In genomic region chr6:142814495-142814921, GRCm38 (mm10) we compare ENCODE assay signal across 8 mouse cellular contexts. TPM values are rescaled to one million over a fixed set of nuclear protein-coding genes. Genes with fewer than 3 reads are reported as not detected.
DNase-seq lines count a peak whose midpoint lies in the region; ATAC-seq and TF ChIP-seq lines count a peak whose summit lies in the region.

No protein-coding gene starts in this region.

- H3K4me2 ChIP-seq in forebrain, embryonic 13.5 days: peak overlapping the region; percentile 60
- H3K4me2 ChIP-seq in heart, postnatal 0 days (ENCODE audit: low read depth, low read length): peak overlapping the region; percentile 60
- peak overlapping the region; percentile 45 for H3K4me2 ChIP-seq in liver, embryonic 14.5 days (ENCODE audit: low read depth)
- peak overlapping the region; percentile 47 for H3K4me2 ChIP-seq in neural tube, embryonic 11.5 days (ENCODE audit: low read depth)
- peak overlapping the region; percentile 78 for H3K4me2 ChIP-seq in stomach, embryonic 16.5 days (ENCODE audit: low read depth, low read length)

- ATAC-seq in forebrain, embryonic 13.5 days: peak; percentile 69
- ATAC-seq in heart, postnatal 0 days (ENCODE audit: insufficient read depth, low read depth): no peak
- no peak for ATAC-seq in liver, embryonic 14.5 days (ENCODE audit: insufficient read depth)
- peak; percentile 51; the same call in 1 of the 2 replicates for ATAC-seq in neural tube, embryonic 11.5 days (ENCODE audit: insufficient read depth, low FRiP score, low TSS enrichment)
- peak; percentile 46 for ATAC-seq in stomach, embryonic 16.5 days (ENCODE audit: insufficient read depth, low FRiP score)

- 5% methylated on average over 15 of the region's 15 CpGs for WGBS in forebrain, embryonic 13.5 days
- WGBS in heart, postnatal 0 days: 2% methylated on average over 15 of the region's 15 CpGs
- WGBS in liver, embryonic 14.5 days (ENCODE audit: insufficient replicate concordance): 6% methylated on average over 15 of the region's 15 CpGs
- WGBS in neural tube, embryonic 11.5 days: 8% methylated on average over 15 of the region's 15 CpGs
- WGBS in stomach, embryonic 16.5 days: 3% methylated on average over 15 of the region's 15 CpGs

- TF ChIP-seq EP300 in ES-Bruce4 (IDR thresholded peaks at IDR 0.05; ENCODE audit: insufficient read depth, low read depth, low read length): no peak
- no peak for TF ChIP-seq EP300 in heart, postnatal 0 days (IDR thresholded peaks at IDR 0.05; ENCODE audit: low read depth)
- TF ChIP-seq EP300 in liver, embryonic 14.5 days (IDR thresholded peaks at IDR 0.05; ENCODE audit: low read depth): no peak

- H3K27me3 ChIP-seq in ES-Bruce4 (ENCODE audit: control insufficient read depth, insufficient read depth, low read length, poor library complexity, severe bottlenecking): no peaks in the 10 kb centered on the region
- peaks cover 4% of the 10 kb centered on the region; the same call in 1 of the 2 replicates for H3K27me3 ChIP-seq in forebrain, embryonic 13.5 days
- 0 out of 2 replicates have a peak, but pooled peaks cover 3% of the 10 kb centered on the region for H3K27me3 ChIP-seq in heart, postnatal 0 days (ENCODE audit: control insufficient read depth, insufficient read depth, low read length)
- no peaks in the 10 kb centered on the region for H3K27me3 ChIP-seq in liver, embryonic 14.5 days (ENCODE audit: control insufficient read depth, insufficient read depth, low read length)
- no peaks in the 10 kb centered on the region for H3K27me3 ChIP-seq in neural tube, embryonic 11.5 days (ENCODE audit: control insufficient read depth, insufficient read depth, low read length)
- H3K27me3 ChIP-seq in stomach, embryonic 16.5 days (ENCODE audit: control insufficient read depth, insufficient read depth, low read length): no peaks in the 10 kb centered on the region

- H3K27ac ChIP-seq in ES-Bruce4 (ENCODE audit: insufficient read depth, low read length): no peak overlapping the region
- H3K27ac ChIP-seq in forebrain, embryonic 13.5 days: no peak overlapping the region
- H3K27ac ChIP-seq in heart, postnatal 0 days (ENCODE audit: low read depth): no peak overlapping the region
- no peak overlapping the region for H3K27ac ChIP-seq in liver, embryonic 14.5 days
- no peak overlapping the region for H3K27ac ChIP-seq in neural tube, embryonic 11.5 days (ENCODE audit: low read depth, low read length)
- H3K27ac ChIP-seq in stomach, embryonic 16.5 days (ENCODE audit: low read length): no peak overlapping the region

- TF ChIP-seq CTCF in ES-Bruce4 (IDR thresholded peaks at IDR 0.05; ENCODE audit: low read depth, low read length): no peak
- peak; percentile 87 for TF ChIP-seq CTCF in heart, postnatal 0 days (IDR thresholded peaks at IDR 0.05; ENCODE audit: low read depth)
- peak; percentile 87 for TF ChIP-seq CTCF in liver, embryonic 14.5 days (IDR thresholded peaks at IDR 0.05; ENCODE audit: low read depth)

- H3K4me1 ChIP-seq in ES-Bruce4 (ENCODE audit: control insufficient read depth, insufficient read depth, low read length): peaks cover 1% of the 10 kb centered on the region
- H3K4me1 ChIP-seq in forebrain, embryonic 13.5 days: peaks cover 18% of the 10 kb centered on the region; the same call in 1 of the 2 replicates
- H3K4me1 ChIP-seq in heart, postnatal 0 days (ENCODE audit: control insufficient read depth, insufficient read depth): no peaks in the 10 kb centered on the region
- H3K4me1 ChIP-seq in liver, embryonic 14.5 days (replicated peaks; ENCODE audit: control insufficient read depth in 2 of 2, insufficient read depth in 2 of 2, low read length in 1 of 2): peaks cover 0 to 5% of the 10 kb centered on the region in 2 experiments; a peak in 2 of 4 replicates
- no peaks in the 10 kb centered on the region; the same call in 1 of the 2 replicates for H3K4me1 ChIP-seq in neural tube, embryonic 11.5 days (ENCODE audit: control insufficient read depth, insufficient read depth, low read length)
- no peaks in the 10 kb centered on the region for H3K4me1 ChIP-seq in stomach, embryonic 16.5 days (ENCODE audit: control insufficient read depth, insufficient read depth, low read length)

- no peaks in the 10 kb centered on the region for H3K36me3 ChIP-seq in ES-Bruce4 (ENCODE audit: control insufficient read depth, insufficient read depth, low read length, poor library complexity, severe bottlenecking)
- no peaks in the 10 kb centered on the region for H3K36me3 ChIP-seq in forebrain, embryonic 13.5 days (ENCODE audit: poor library complexity, severe bottlenecking)
- no peaks in the 10 kb centered on the region for H3K36me3 ChIP-seq in heart, postnatal 0 days (replicated peaks; ENCODE audit: control insufficient read depth, insufficient read depth, low read length)
- H3K36me3 ChIP-seq in liver, embryonic 14.5 days (replicated peaks; ENCODE audit: control insufficient read depth, insufficient read depth, low read depth): no peaks in the 10 kb centered on the region
- H3K36me3 ChIP-seq in neural tube, embryonic 11.5 days (ENCODE audit: control insufficient read depth, insufficient read depth, low read length): no peaks in the 10 kb centered on the region
- no peaks in the 10 kb centered on the region for H3K36me3 ChIP-seq in stomach, embryonic 16.5 days (ENCODE audit: control insufficient read depth, insufficient read depth, low read length)

- no peak for TF ChIP-seq POLR2A in ES-Bruce4 (IDR thresholded peaks at IDR 0.05; ENCODE audit: insufficient read depth, low read length)

- peak; percentile 70 for DNase-seq in c-Kit-positive CD71-positive TER-119-negative erythroid progenitor cells, embryonic 14.5 days (ENCODE audit: low read depth)
- peak; percentile 64 for DNase-seq in heart, postnatal 0 days (ENCODE audit: low spot score)
- peak; percentile 89 to 96 for DNase-seq in kidney, postnatal 36 days
- peak; percentile 52 to 58 (median 56) for DNase-seq in liver, embryonic 14.5 days (ENCODE audit: low read depth in 3 of 3, low spot score in 3 of 3)
- DNase-seq in neural tube, embryonic 11.5 days (ENCODE audit: low spot score): peak; percentile 92

- no peak overlapping the region for H3K9ac ChIP-seq in ES-Bruce4 (ENCODE audit: low read depth, poor library complexity, severe bottlenecking)
- H3K9ac ChIP-seq in forebrain, embryonic 13.5 days: peak overlapping the region; percentile 54
- H3K9ac ChIP-seq in heart, postnatal 0 days (replicated peaks; ENCODE audit: low read depth, low read length): no peak overlapping the region
- no peak overlapping the region for H3K9ac ChIP-seq in liver, embryonic 14.5 days (replicated peaks)
- H3K9ac ChIP-seq in neural tube, embryonic 11.5 days (ENCODE audit: low read length): peak overlapping the region; percentile 57
- peak overlapping the region; percentile 64 for H3K9ac ChIP-seq in stomach, embryonic 16.5 days (ENCODE audit: low read length)

- peak overlapping the region; percentile 59 for H3K4me3 ChIP-seq in ES-Bruce4 (ENCODE audit: low read depth, low read length)
- H3K4me3 ChIP-seq in forebrain, embryonic 13.5 days: peak overlapping the region; percentile 36
- peak overlapping the region; percentile 36 for H3K4me3 ChIP-seq in heart, postnatal 0 days (ENCODE audit: low read depth, low read length)
- peak overlapping the region; percentile 21 to 35 for H3K4me3 ChIP-seq in liver, embryonic 14.5 days (ENCODE audit: insufficient read depth in 1 of 2, low read depth in 2 of 2, low read length in 2 of 2)
- peak overlapping the region; percentile 21 for H3K4me3 ChIP-seq in neural tube, embryonic 11.5 days (ENCODE audit: low read depth, low read length)
- H3K4me3 ChIP-seq in stomach, embryonic 16.5 days (replicated peaks; ENCODE audit: low read length): peak overlapping the region; percentile 49

- H3K9me3 ChIP-seq in ES-Bruce4 (replicated peaks; ENCODE audit: control insufficient read depth, insufficient read depth, low read length, poor library complexity, severe bottlenecking): no peaks in the 10 kb centered on the region
- no peaks in the 10 kb centered on the region; the same call in 1 of the 2 replicates for H3K9me3 ChIP-seq in forebrain, embryonic 13.5 days (replicated peaks)
- H3K9me3 ChIP-seq in heart, postnatal 0 days (replicated peaks; ENCODE audit: control insufficient read depth, low read length): no peaks in the 10 kb centered on the region
- no peaks in the 10 kb centered on the region for H3K9me3 ChIP-seq in liver, embryonic 14.5 days (ENCODE audit: control insufficient read depth, low read length)
- H3K9me3 ChIP-seq in neural tube, embryonic 11.5 days (ENCODE audit: control insufficient read depth, low read length): no peaks in the 10 kb centered on the region
- H3K9me3 ChIP-seq in stomach, embryonic 16.5 days (replicated peaks; ENCODE audit: control insufficient read depth, low read length): no peaks in the 10 kb centered on the region

RNA-seq across cellular contexts. Expression of gene Sult6b2, which starts 10.2 kb away (rescaled TPM):
- polyA plus RNA-seq in ES-Bruce4 (2011; ENCODE audit: insufficient read depth, insufficient read length, low read depth, missing spikeins): not detected in 2 replicates
- not detected in 2 replicates for polyA plus RNA-seq in forebrain, embryonic 13.5 days (2015; fragmentation: Nextera tagmentation; extraction: Ambion mirVana)
- total RNA-seq in heart, postnatal 0 days (2014; rRNA removed; ENCODE audit: low replicate concordance): not detected in 2 replicates
- polyA plus RNA-seq in heart, postnatal 0 days (2015; fragmentation: Nextera tagmentation; extraction: Ambion mirVana): not detected in 2 replicates
- not detected in 2 replicates for polyA plus RNA-seq in liver, embryonic 14.5 days (2012; rRNA removed)
- polyA plus RNA-seq in liver, embryonic 14.5 days (2014; fragmentation: Nextera tagmentation; extraction: Ambion mirVana): not detected in 2 replicates
- polyA plus RNA-seq in neural tube, embryonic 11.5 days (2014; fragmentation: Nextera tagmentation; extraction: Ambion mirVana): 0.15 and 0.29 TPM in 2 replicates
- polyA plus RNA-seq in stomach, embryonic 16.5 days (2015; fragmentation: Nextera tagmentation; extraction: Ambion mirVana): 1.5 and 3.1 TPM in 2 replicates

RNA-seq across cellular contexts. Expression of gene Cmas, which starts 58.0 kb away (rescaled TPM):
- polyA plus RNA-seq in ES-Bruce4 (2011; ENCODE audit: insufficient read depth, insufficient read length, low read depth, missing spikeins): 81.6 and 87.1 TPM in 2 replicates
- polyA plus RNA-seq in forebrain, embryonic 13.5 days (2015; fragmentation: Nextera tagmentation; extraction: Ambion mirVana): 129 and 133 TPM in 2 replicates
- total RNA-seq in heart, postnatal 0 days (2014; rRNA removed; ENCODE audit: low replicate concordance): 26.0 and 30.0 TPM in 2 replicates
- polyA plus RNA-seq in heart, postnatal 0 days (2015; fragmentation: Nextera tagmentation; extraction: Ambion mirVana): 47.5 and 48.0 TPM in 2 replicates
- polyA plus RNA-seq in liver, embryonic 14.5 days (2012; rRNA removed): 43.3 and 80.7 TPM in 2 replicates
- polyA plus RNA-seq in liver, embryonic 14.5 days (2014; fragmentation: Nextera tagmentation; extraction: Ambion mirVana): 176 and 181 TPM in 2 replicates
- 130 and 133 TPM in 2 replicates for polyA plus RNA-seq in neural tube, embryonic 11.5 days (2014; fragmentation: Nextera tagmentation; extraction: Ambion mirVana)
- 83.6 and 90.7 TPM in 2 replicates for polyA plus RNA-seq in stomach, embryonic 16.5 days (2015; fragmentation: Nextera tagmentation; extraction: Ambion mirVana)

Comparison
In these comparisons a context has a peak if more than half of its experiments do, and no peak if none do; other contexts are left out.
1. H3K9ac ChIP-seq: peak in forebrain, embryonic 13.5 days (single experiment), neural tube, embryonic 11.5 days (single experiment) and stomach, embryonic 16.5 days (single experiment); none in ES-Bruce4 (single experiment), heart, postnatal 0 days (single experiment) and liver, embryonic 14.5 days (single experiment).
2. ATAC-seq: peak in forebrain, embryonic 13.5 days (single experiment), neural tube, embryonic 11.5 days (single experiment) and stomach, embryonic 16.5 days (single experiment); none in heart, postnatal 0 days (single experiment) and liver, embryonic 14.5 days (single experiment).
3. Peak in every context shown above with its lines, with median percentiles within 50 percentile points of each other: H3K4me3 ChIP-seq, DNase-seq and H3K4me2 ChIP-seq.